In the genomic region with DNA sequence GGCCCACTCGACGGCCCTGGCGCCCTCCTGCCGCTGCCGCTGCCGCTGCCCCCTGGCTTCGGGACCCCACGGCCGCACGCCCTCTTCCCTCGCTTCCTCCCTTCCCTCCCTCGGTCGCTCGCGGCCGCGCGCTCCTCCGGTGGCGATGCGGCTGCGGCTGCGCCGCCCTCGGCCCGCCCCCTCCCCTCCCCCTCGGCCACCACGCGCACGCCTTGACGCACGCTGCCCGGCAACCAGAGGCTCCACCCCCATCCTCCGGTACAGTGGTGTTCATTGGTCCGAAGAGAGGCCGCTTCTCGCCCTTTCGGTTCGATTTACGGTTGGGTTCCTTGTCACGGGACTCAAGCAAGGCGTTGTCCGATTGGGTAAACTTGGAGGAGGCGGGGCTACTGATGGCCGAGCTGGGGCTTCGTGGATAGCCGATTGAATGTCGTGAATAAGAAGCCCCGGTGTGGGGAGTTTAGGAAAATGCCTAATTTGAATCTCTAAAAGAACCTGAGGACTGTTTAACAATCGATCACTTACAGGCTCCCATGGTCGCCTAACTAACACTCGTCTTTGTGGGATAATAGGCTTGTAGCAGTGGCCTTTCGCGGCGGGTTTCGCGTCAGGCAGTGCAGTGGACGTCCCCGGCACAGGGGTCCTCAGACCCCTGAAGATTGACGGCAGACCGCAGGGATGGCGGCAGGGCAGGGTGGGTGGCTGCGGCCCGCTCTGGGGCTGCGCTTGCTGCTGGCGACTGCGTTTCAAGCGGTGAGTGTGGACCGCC, we compare ENCODE assay signal across 8 mouse cellular contexts. TPM values are rescaled to one million over a fixed set of nuclear protein-coding genes. Genes with fewer than 3 reads are reported as not detected.
DNase-seq lines count a peak whose midpoint lies in the region; ATAC-seq and TF ChIP-seq lines count a peak whose summit lies in the region.

Gene Hs2st1, minus strand, starts transcription at position 135 of the 769 bp plus-strand sequence.
Gene Selenof, plus strand, starts transcription at position 258 of the 769 bp plus-strand sequence.

- 0% methylated on average over 60 of the region's 69 CpGs for WGBS in heart, embryonic 12.5 days
- WGBS in kidney, postnatal 0 days, result under 1% methylated on average over 67 of the region's 69 CpGs
- under 1% methylated on average over 64 of the region's 69 CpGs for WGBS in liver, embryonic 11.5 days
- under 1% methylated on average over 61 of the region's 69 CpGs for WGBS in stomach, embryonic 14.5 days

- no peaks in the 10 kb centered on the region for H3K9me3 ChIP-seq in heart, embryonic 12.5 days (replicated peaks)
- no peaks in the 10 kb centered on the region for H3K9me3 ChIP-seq in kidney, postnatal 0 days (replicated peaks; ENCODE audit: low read length)
- no peaks in the 10 kb centered on the region for H3K9me3 ChIP-seq in liver, embryonic 11.5 days (ENCODE audit: control insufficient read depth, low read length)
- H3K9me3 ChIP-seq in stomach, embryonic 14.5 days (ENCODE audit: control insufficient read depth, low read depth, low read length), result no peaks in the 10 kb centered on the region

- peak within 1 kb of the TSS; percentile 81 for H3K4me3 ChIP-seq in heart, embryonic 12.5 days
- H3K4me3 ChIP-seq in kidney, postnatal 0 days (replicated peaks; ENCODE audit: low read depth, low read length), result peak within 1 kb of the TSS; percentile 93
- peak within 1 kb of the TSS; percentile 94 for H3K4me3 ChIP-seq in liver, embryonic 11.5 days (ENCODE audit: low read depth, low read length)
- peak within 1 kb of the TSS; percentile 91 for H3K4me3 ChIP-seq in stomach, embryonic 14.5 days (ENCODE audit: low read depth, low read length)

- DNase-seq in CD4-positive helper T cell, adult 2 months (ENCODE audit: low read depth, low spot score), result peak; percentile 100
- peak; percentile 100 for DNase-seq in brain, embryonic 18.5 days (ENCODE audit: low read depth, low spot score)
- DNase-seq in kidney, postnatal 0 days (ENCODE audit: low spot score), result peak; percentile 100
- peak; percentile 91 for DNase-seq in liver, embryonic 11.5 days (ENCODE audit: low spot score)
- peak; percentile 99 for DNase-seq in naive thymus-derived CD4-positive, alpha-beta T cell, adult 2 months (ENCODE audit: low read depth)

- H3K4me2 ChIP-seq in heart, embryonic 12.5 days, result peak within 1 kb of the TSS; percentile 98
- H3K4me2 ChIP-seq in kidney, postnatal 0 days (ENCODE audit: low read length), result peak within 1 kb of the TSS; percentile 76
- peak within 1 kb of the TSS; percentile 97 for H3K4me2 ChIP-seq in liver, embryonic 11.5 days
- peak within 1 kb of the TSS; percentile 85 for H3K4me2 ChIP-seq in stomach, embryonic 14.5 days (replicated peaks; ENCODE audit: low read depth, low read length)

- peak within 1 kb of the TSS; percentile 97 for H3K9ac ChIP-seq in heart, embryonic 12.5 days
- peak within 1 kb of the TSS; percentile 91 for H3K9ac ChIP-seq in kidney, postnatal 0 days (ENCODE audit: low read depth, low read length)
- H3K9ac ChIP-seq in liver, embryonic 11.5 days (ENCODE audit: low read depth, low read length), result peak within 1 kb of the TSS; percentile 97
- peak within 1 kb of the TSS; percentile 93 for H3K9ac ChIP-seq in stomach, embryonic 14.5 days (replicated peaks; ENCODE audit: low read depth, low read length)

- peak within 1 kb of the TSS; percentile 95 for H3K27ac ChIP-seq in heart, embryonic 12.5 days (ENCODE audit: poor library complexity, severe bottlenecking)
- H3K27ac ChIP-seq in kidney, postnatal 0 days, result peak within 1 kb of the TSS; percentile 94
- H3K27ac ChIP-seq in liver, embryonic 11.5 days (ENCODE audit: low read depth, low read length), result peak within 1 kb of the TSS; percentile 74
- peak within 1 kb of the TSS; percentile 82 for H3K27ac ChIP-seq in stomach, embryonic 14.5 days (ENCODE audit: low read length)

- H3K36me3 ChIP-seq in heart, embryonic 12.5 days, result peaks cover 19% of the 10 kb centered on the region
- H3K36me3 ChIP-seq in kidney, postnatal 0 days (ENCODE audit: insufficient read depth, low read length), result no peaks in the 10 kb centered on the region
- H3K36me3 ChIP-seq in liver, embryonic 11.5 days (ENCODE audit: control insufficient read depth, insufficient read depth, low read length), result peaks cover 9% of the 10 kb centered on the region; the same call in 1 of the 2 replicates
- peaks cover 3% of the 10 kb centered on the region; the same call in 1 of the 2 replicates for H3K36me3 ChIP-seq in stomach, embryonic 14.5 days (ENCODE audit: control insufficient read depth, insufficient read depth, low read length)

- ATAC-seq in erythroid progenitor cell, adult 5-6 weeks (replicated peaks; ENCODE audit: low FRiP score, poor library complexity, severe bottlenecking), result peak; percentile 96
- peak; percentile 99 for ATAC-seq in heart, embryonic 12.5 days (ENCODE audit: insufficient number of reproducible peaks, low FRiP score)
- ATAC-seq in kidney, postnatal 0 days (replicated peaks; ENCODE audit: low FRiP score, low read depth), result peak; percentile 99
- peak; percentile 97 for ATAC-seq in liver, embryonic 11.5 days (replicated peaks; ENCODE audit: low FRiP score)
- ATAC-seq in stomach, embryonic 14.5 days (ENCODE audit: insufficient number of reproducible peaks, insufficient read depth, low FRiP score, low read depth), result peak; percentile 99

- no peaks in the 10 kb centered on the region for H3K27me3 ChIP-seq in heart, embryonic 12.5 days (replicated peaks)
- no peaks in the 10 kb centered on the region for H3K27me3 ChIP-seq in kidney, postnatal 0 days (ENCODE audit: insufficient read depth, low read length)
- H3K27me3 ChIP-seq in liver, embryonic 11.5 days (replicated peaks; ENCODE audit: control insufficient read depth, insufficient read depth, low read length), result no peaks in the 10 kb centered on the region
- no peaks in the 10 kb centered on the region for H3K27me3 ChIP-seq in stomach, embryonic 14.5 days (ENCODE audit: control insufficient read depth, insufficient read depth, low read length)

- TF ChIP-seq CTCF in kidney, postnatal 0 days (IDR thresholded peaks at IDR 0.05; ENCODE audit: low read depth), result no peak; the same call in 1 of the 2 replicates

- peaks cover 33% of the 10 kb centered on the region for H3K4me1 ChIP-seq in heart, embryonic 12.5 days (replicated peaks)
- peaks cover 13% of the 10 kb centered on the region; the same call in 1 of the 2 replicates for H3K4me1 ChIP-seq in kidney, postnatal 0 days (replicated peaks; ENCODE audit: insufficient read depth, low read length)
- H3K4me1 ChIP-seq in liver, embryonic 11.5 days (replicated peaks; ENCODE audit: control insufficient read depth, insufficient read depth, low read length), result peaks cover 8% of the 10 kb centered on the region
- peaks cover 16% of the 10 kb centered on the region; the same call in 1 of the 2 replicates for H3K4me1 ChIP-seq in stomach, embryonic 14.5 days (ENCODE audit: control insufficient read depth, insufficient read depth, low read length)

RNA-seq across cellular contexts. Expression of gene Hs2st1, which starts in this region (rescaled TPM):
- total RNA-seq in erythroid progenitor cell, adult 5-6 weeks (2015; ENCODE audit: low replicate concordance), result 7.5 and 10.5 TPM in 2 replicates
- total RNA-seq in erythroid progenitor cell, adult 5-6 weeks (2017; ENCODE audit: low replicate concordance), result 13.1 and 13.2 TPM in 2 replicates
- 11.6 and 11.7 TPM in 2 replicates for polyA plus RNA-seq in heart, embryonic 12.5 days (2016; fragmentation: Nextera tagmentation; extraction: Ambion mirVana)
- 9.7 and 10.4 TPM in 2 replicates for polyA plus RNA-seq in kidney, postnatal 0 days (2015; fragmentation: Nextera tagmentation; extraction: Ambion mirVana)
- 7.2 and 7.3 TPM in 2 replicates for polyA plus RNA-seq in liver, embryonic 11.5 days (2014; fragmentation: Nextera tagmentation; extraction: Ambion mirVana)
- 18.4 and 19.9 TPM in 2 replicates for polyA plus RNA-seq in stomach, embryonic 14.5 days (2014; fragmentation: Nextera tagmentation; extraction: Ambion mirVana)

RNA-seq across cellular contexts. Expression of gene Selenof, which starts in this region (rescaled TPM):
- 253 and 262 TPM in 2 replicates for total RNA-seq in erythroid progenitor cell, adult 5-6 weeks (2015; ENCODE audit: low replicate concordance)
- total RNA-seq in erythroid progenitor cell, adult 5-6 weeks (2017; ENCODE audit: low replicate concordance), result 206 and 298 TPM in 2 replicates
- polyA plus RNA-seq in heart, embryonic 12.5 days (2016; fragmentation: Nextera tagmentation; extraction: Ambion mirVana), result 405 and 413 TPM in 2 replicates
- 840 and 861 TPM in 2 replicates for polyA plus RNA-seq in kidney, postnatal 0 days (2015; fragmentation: Nextera tagmentation; extraction: Ambion mirVana)
- 369 and 370 TPM in 2 replicates for polyA plus RNA-seq in liver, embryonic 11.5 days (2014; fragmentation: Nextera tagmentation; extraction: Ambion mirVana)
- polyA plus RNA-seq in stomach, embryonic 14.5 days (2014; fragmentation: Nextera tagmentation; extraction: Ambion mirVana), result 482 and 488 TPM in 2 replicates

Comparison
In these comparisons a context has a peak if more than half of its experiments do, and no peak if none do; other contexts are left out.
1. Peak in every context shown above with its lines: DNase-seq, ATAC-seq, H3K4me3 ChIP-seq and H3K27ac ChIP-seq.